Mouse (Mus musculus): ENCODE measurements at regions not wholly inside any gene's neighbourhood (a gene's known extent, or its start where the extent isn't known, plus 50 kb on each side); places are given as distances from the start of the nearest gene placed in this dataset.

DNA sequence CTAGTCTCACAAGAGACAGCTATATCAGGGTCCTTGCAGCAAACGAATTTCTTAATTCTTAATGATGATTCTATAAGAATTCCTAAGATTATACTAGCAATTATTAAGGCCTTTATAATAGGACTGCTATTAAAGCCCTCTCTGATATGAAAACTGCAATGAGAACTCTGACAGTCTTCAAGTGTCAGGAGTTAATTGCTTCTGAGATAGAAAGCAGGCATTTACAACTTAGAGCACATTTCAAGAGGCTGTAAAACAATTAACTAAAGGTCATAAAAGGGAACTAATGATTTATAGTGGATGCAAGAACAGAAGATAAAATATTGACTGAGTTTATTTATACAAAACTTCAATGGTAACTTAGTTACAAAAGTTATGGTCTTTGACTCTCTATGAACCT lies 84.9 kb upstream of the Phlpp1 start:
- ATAC-seq (ENCODE audit: low FRiP score): no peak
- 70% methylated on average over 1 of the region's 1 CpGs for WGBS
- no peaks in the 10 kb centered on the region for H3K36me3 ChIP-seq
- no peak overlapping the region for H3K27ac ChIP-seq
- no peaks in the 10 kb centered on the region for H3K27me3 ChIP-seq
- H3K4me2 ChIP-seq (replicated peaks): no peak overlapping the region
- H3K9me3 ChIP-seq (replicated peaks): no peaks in the 10 kb centered on the region
- no peaks in the 10 kb centered on the region for H3K4me1 ChIP-seq
- H3K9ac ChIP-seq: no peak overlapping the region
- H3K4me3 ChIP-seq: no peak overlapping the region

DNA sequence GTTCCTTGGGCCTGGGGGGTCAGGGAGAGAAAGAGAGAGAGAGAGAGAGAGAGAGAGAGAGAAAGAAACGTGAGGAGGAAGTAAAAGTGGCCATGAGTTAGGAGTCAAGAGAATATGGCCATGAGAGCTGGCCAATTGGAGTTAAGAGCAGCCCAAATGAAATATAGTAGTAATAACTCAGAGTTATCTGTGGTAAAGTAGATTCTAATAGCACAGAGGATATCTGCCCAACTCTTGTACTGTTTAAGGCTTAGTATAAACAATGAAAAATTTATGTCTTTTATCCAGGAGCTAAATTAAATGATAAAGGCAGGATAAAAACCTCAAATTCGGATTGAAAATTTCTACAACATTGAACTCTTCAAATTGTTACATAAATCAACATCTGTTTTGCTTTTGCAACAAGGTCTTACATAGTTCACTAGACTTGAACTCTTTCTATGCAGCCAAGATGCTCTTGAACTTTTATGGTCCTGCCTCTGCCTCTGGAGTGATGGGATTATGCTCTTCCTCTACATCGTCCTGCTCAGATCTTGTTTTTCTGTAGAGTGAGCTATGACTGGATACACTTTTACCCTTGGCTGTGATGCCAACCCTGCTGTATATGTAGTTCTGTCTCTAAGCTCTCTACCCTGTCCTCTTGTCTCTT lies 78.5 kb upstream of the Phlpp1 start:
- no peak overlapping the region for H3K4me3 ChIP-seq
- 81% methylated on average over 3 of the region's 3 CpGs for WGBS
- no peak for ATAC-seq (ENCODE audit: low FRiP score)
- no peaks in the 10 kb centered on the region for H3K9me3 ChIP-seq (replicated peaks)
- no peak overlapping the region for H3K9ac ChIP-seq
- H3K4me2 ChIP-seq (replicated peaks): no peak overlapping the region
- H3K27me3 ChIP-seq: no peaks in the 10 kb centered on the region
- H3K36me3 ChIP-seq: no peaks in the 10 kb centered on the region
- H3K4me1 ChIP-seq: peaks cover 5% of the 10 kb centered on the region; the same call in 1 of the 2 replicates
- no peak overlapping the region for H3K27ac ChIP-seq

DNA sequence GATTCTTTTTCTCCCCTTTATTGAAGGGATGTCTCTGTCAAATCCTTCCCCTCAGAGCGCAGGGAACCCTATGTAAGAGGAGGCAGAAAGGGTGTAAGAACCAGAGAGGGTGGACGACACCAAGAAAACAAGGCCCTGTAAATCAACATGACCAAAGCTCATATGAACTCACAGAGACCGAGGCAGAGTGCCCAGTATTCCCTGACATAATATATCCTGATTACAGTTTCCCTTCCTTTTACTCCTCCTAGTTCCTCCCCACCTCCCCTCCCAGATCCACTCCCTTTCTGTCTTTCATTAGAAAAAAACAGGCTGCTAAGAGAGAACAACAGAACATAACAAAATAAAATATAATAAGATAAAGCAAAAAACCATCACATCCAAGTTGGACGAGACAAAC lies 77.7 kb upstream of the Phlpp1 start:
- WGBS: 79% methylated on average over 4 of the region's 4 CpGs
- no peak for ATAC-seq (ENCODE audit: low FRiP score)
- H3K9ac ChIP-seq: no peak overlapping the region

DNA sequence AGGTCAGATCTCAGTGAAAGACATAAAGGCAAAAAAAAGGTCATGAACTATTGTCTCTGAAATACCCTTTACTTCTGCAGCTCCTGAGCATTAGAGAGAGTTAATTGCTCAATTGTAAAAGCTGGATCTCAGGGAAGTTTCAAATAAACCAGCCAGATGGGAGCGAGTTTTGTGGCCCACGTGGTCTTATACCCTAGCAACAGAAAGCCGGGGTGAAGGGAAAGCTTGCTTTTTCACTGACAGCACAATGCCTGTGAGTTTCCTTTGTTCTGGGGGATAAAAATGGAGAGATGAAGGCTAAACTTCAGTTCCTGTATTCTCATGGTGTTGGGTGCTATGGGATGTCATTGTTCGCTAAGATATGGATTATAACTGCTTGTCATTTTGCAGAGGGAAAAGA lies 75.2 kb upstream of the Phlpp1 start:
- Histone ChIP-seq H3K9ac (no peak overlapping the region), H3K36me3 (no peaks in the 10 kb centered on the region), H3K4me1 (peaks cover 5% of the 10 kb centered on the region; the same call in 1 of the 2 replicates), H3K27me3 (no peaks in the 10 kb centered on the region), H3K9me3 (replicated peaks) (no peaks in the 10 kb centered on the region), H3K4me2 (replicated peaks) (no peak overlapping the region), H3K4me3 (no peak overlapping the region), H3K27ac (no peak overlapping the region)
- 50% methylated on average over 4 of the region's 4 CpGs for whole genome bisulfite sequencing
- 0 out of 2 replicates have a peak, but pooled peaks have one; percentile 32 for ATAC-seq (ENCODE audit: low FRiP score)

More for the DNA sequence above, 77.7 kb upstream of the Phlpp1 start:
- H3K27ac ChIP-seq: no peak overlapping the region
- H3K4me2 ChIP-seq (replicated peaks): no peak overlapping the region
- H3K4me1 ChIP-seq: peaks cover 5% of the 10 kb centered on the region; the same call in 1 of the 2 replicates
- H3K4me3 ChIP-seq: no peak overlapping the region
- H3K36me3 ChIP-seq: no peaks in the 10 kb centered on the region
- H3K9me3 ChIP-seq (replicated peaks): no peaks in the 10 kb centered on the region
- H3K27me3 ChIP-seq: no peaks in the 10 kb centered on the region

DNA sequence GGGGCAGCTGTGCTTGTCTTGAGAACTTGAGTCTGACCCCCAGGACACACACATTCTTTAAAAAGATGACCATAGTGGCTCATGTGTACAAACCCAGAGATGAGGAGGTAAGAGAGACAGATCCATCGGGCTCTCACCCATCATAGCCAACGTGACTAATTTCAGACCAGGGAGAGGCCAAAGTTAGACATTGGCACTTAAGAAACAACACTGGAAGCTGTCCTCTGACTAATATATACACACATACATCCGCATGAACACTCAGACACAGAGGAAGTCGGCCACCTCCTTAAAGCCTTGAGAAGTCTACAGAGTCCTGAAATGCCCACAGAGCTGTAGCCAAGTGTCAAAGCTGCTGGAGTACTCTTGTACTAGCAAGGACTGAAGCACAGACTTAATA lies 74.4 kb upstream of the Phlpp1 start:
- H3K27ac ChIP-seq: no peak overlapping the region
- no peak overlapping the region for H3K4me2 ChIP-seq (replicated peaks)
- peaks cover 5% of the 10 kb centered on the region; the same call in 1 of the 2 replicates for H3K4me1 ChIP-seq
- ATAC-seq (ENCODE audit: low FRiP score): no peak
- no peaks in the 10 kb centered on the region for H3K36me3 ChIP-seq
- no peaks in the 10 kb centered on the region for H3K9me3 ChIP-seq (replicated peaks)
- H3K4me3 ChIP-seq: no peak overlapping the region
- no peak overlapping the region for H3K9ac ChIP-seq
- WGBS: 89% methylated on average over 4 of the region's 4 CpGs
- H3K27me3 ChIP-seq: no peaks in the 10 kb centered on the region

DNA sequence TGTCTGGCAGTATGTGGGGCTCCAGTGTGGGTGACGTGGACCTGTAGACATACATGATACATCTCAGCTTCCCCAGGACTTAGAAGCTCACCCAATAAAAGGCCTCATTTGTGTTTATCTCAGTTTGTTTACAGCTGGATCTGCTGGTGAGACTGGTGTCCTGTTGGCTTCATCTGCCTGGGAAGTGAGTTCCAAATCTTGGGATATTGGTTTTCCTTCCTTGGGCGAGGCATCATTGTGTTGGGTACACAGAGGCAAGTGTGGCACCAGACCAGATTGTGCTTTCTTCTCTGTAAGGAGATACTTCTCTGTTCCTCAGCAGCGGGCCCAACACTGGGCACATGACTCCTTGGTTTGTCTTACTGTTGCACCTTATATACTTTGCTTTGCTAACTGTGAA lies 70.9 kb upstream of the Phlpp1 start:
- no peak overlapping the region for H3K4me3 ChIP-seq
- H3K27me3 ChIP-seq: no peaks in the 10 kb centered on the region
- no peak overlapping the region for H3K4me2 ChIP-seq (replicated peaks)
- no peak for ATAC-seq (ENCODE audit: low FRiP score)
- 84% methylated on average over 3 of the region's 3 CpGs for WGBS
- no peaks in the 10 kb centered on the region for H3K36me3 ChIP-seq
- peaks cover 5% of the 10 kb centered on the region; the same call in 1 of the 2 replicates for H3K4me1 ChIP-seq
- H3K27ac ChIP-seq: no peak overlapping the region
- no peak overlapping the region for H3K9ac ChIP-seq
- no peaks in the 10 kb centered on the region for H3K9me3 ChIP-seq (replicated peaks)

DNA sequence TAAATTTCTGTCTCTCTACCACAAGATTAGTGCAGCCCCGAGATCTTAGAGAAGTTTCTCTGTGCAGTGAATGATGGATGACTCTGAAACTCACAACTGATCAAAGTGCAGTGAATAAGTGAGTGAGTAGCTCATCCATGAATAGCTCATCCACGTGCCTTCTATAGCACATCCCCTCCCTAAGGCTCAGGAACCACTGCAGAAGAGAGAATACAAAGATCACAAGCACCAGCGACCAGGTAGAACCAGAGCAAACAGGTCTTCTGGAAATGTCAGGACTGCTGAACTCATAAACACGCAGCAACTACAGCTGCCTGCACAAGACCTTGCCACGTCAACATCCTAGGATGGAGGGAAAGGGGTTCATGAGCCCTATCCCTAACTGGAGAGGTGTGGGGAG lies 69.0 kb upstream of the Phlpp1 start:
- H3K4me2 ChIP-seq (replicated peaks): no peak overlapping the region
- H3K9ac ChIP-seq: no peak overlapping the region
- WGBS: 83% methylated on average over 5 of the region's 5 CpGs
- no peak for ATAC-seq (ENCODE audit: low FRiP score)
- no peaks in the 10 kb centered on the region for H3K36me3 ChIP-seq
- H3K9me3 ChIP-seq (replicated peaks): no peaks in the 10 kb centered on the region
- H3K27me3 ChIP-seq: no peaks in the 10 kb centered on the region
- no peak overlapping the region for H3K4me3 ChIP-seq
- H3K27ac ChIP-seq: no peak overlapping the region
- H3K4me1 ChIP-seq: no peaks in the 10 kb centered on the region

DNA sequence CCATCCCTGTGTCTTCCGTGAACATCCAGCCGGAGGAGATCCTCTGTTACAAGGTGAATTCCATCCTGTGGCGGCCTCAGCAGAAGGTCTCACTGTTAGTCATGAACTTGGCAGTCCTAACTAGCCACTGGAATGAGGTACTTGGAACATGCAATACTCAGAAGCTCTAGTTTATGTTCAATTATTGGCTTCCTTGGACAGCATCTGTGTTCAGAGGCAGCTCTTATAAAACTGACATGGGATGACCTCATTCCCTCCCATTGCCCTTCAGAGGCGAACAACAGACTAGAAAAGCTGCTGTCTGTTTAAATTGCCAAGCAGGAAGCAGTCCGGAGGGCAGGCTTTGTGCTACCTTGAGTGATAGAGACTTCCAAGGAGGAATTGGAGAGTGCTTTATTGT lies 62.5 kb upstream of the Phlpp1 start:
- Histone ChIP-seq H3K4me3 (no peak overlapping the region), H3K9ac (no peak overlapping the region), H3K36me3 (no peaks in the 10 kb centered on the region), H3K4me1 (no peaks in the 10 kb centered on the region), H3K9me3 (replicated peaks) (no peaks in the 10 kb centered on the region), H3K27me3 (no peaks in the 10 kb centered on the region), H3K4me2 (replicated peaks) (no peak overlapping the region), H3K27ac (no peak overlapping the region)
- no peak for ATAC-seq (ENCODE audit: low FRiP score)
- 78% methylated on average over 5 of the region's 5 CpGs for WGBS
